Mouse (Mus musculus) testis, adult 2 months (tissue): ENCODE measurements around the gene Egfem1.

ENCODE experiments used
- CTCF ChIP-seq: fragments of 200-500 bp; IDR thresholded peaks from 2 replicates; pipeline ENCODE4 v1.5.1; 2012; ENCODE audit warnings: low read depth, mild to moderate bottlenecking, inconsistent platforms, low read length, moderate library complexity; ENCODE audit not compliant: control insufficient read depth, insufficient read depth, insufficient replicate concordance
- POLR2A ChIP-seq: fragments of 200-500 bp; IDR thresholded peaks from 2 replicates; pipeline ENCODE4 v1.6.1; 2012; ENCODE audit warnings: low read depth, mild to moderate bottlenecking, inconsistent platforms, low read length, moderate library complexity; ENCODE audit not compliant: control insufficient read depth

DNA sequence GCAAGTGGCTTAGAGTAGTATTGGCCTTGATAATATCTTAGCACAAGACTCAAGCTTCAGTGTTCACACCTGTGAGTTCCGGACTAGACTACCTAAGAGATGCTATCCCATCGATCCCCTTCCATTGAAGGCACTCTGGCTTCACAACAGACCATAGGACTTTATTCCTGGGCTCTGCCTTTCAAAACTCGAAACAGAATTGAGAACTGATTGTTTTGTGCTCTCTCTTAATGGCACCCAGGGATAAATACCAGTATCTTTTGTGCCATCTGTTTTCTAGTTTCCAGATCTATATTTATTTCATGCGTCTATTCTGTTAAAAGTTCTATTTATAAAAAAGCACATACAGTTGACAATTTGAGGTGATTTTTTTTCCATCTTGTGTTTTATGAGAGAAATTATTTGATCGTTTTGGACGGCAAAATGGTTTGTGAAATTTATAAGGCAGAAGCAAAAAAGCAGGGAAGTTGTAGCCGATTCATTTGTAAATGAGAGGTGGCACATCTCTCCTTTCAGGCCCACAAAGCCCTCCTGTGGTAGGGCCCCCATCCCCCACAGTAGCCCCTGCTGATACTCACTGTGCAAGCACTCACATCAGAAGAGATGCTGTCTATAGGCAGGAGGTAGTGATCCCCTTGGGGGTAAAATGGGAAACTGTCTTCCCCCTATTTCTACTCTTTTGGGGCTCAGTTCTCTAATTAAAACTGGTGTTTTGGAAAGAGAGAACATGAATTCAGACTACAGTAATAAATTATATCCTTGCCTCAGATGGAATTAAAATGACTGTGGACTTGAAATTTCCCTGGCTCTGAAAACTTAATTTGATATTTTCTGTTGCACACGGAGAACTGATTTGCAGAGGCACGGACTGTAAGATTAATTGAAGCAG, 53.6 kb downstream of the Egfem1 start:
- TF ChIP-seq CTCF (no peak), POLR2A (no peak)
